Mouse (Mus musculus) regulatory T cell (primary cell): Measurements from ENCODE around the gene Pitpnm3.
"Not testable (repeated sequence)": the region's sequence is repeated elsewhere in the genome, so short reads cannot be mapped to it uniquely, and the experiment has no call there.

Experiments used
- in situ Hi-C: fragments of 300-600 bp; cut with MboI, MseI; formaldehyde crosslinking; loops from one replicate; pipeline ENCODE4 v1.15.1; 2025; ENCODE audit warnings: high pct_unique_total_duplicates

Gene Pitpnm3

GRCm38 (mm10) chr11:72135383-72136158, at the start of gene Pitpnm3:
Gene Pitpnm3, minus strand, starts transcription at chr11:72135778.
- in situ Hi-C loops = no loop called here

GRCm38 (mm10) chr11:72184252-72184651, 48.7 kb upstream of the Pitpnm3 start:
- in situ Hi-C loops = no loop called here

GRCm38 (mm10) chr11:72181136-72181535, 45.6 kb upstream of the Pitpnm3 start:
- in situ Hi-C loops = no loop called here

DNA sequence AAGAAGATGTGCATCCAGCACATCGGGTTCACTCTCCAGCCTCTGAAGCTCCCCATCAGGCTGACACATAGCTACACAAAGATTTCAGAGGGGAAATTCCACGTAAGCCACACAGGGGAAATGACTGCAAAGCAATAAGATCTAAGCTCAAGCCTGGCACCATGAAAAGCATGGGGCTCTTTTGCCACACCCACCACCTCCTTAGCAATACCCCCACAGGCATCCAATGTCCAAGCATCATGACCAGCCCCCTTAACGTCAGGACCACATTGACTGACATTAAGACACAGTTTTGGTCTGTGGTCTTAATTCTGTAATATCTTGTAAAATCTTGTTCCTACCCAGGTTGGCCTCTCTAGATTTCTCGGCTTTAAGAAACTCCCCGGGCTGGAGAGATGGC, 45.0 kb upstream of the Pitpnm3 start:
- in situ Hi-C loops = no loop called here

GRCm38 (mm10) chr11:72176553-72176952, 41.0 kb upstream of the Pitpnm3 start:
- in situ Hi-C loops = no loop called here

DNA sequence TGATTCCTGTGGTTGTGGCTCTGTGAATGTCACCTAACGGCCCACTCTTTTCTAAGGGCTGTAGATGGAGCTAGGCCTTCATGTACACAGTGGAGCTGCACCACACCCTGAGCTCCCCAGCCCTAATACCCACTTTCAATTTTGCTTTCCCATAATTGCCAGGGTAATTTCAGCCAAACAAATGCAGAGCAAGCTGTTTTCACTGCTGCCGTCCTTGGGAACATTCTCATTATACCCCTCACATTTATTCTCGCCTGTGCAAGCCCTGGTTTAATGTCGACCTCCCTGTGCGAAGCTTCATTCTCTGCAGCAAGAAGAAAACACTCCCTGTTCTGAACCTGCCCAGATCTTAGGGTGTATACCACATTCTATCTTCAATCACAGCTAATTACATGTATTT, 40.4 kb upstream of the Pitpnm3 start:
- in situ Hi-C loops = no loop called here

DNA sequence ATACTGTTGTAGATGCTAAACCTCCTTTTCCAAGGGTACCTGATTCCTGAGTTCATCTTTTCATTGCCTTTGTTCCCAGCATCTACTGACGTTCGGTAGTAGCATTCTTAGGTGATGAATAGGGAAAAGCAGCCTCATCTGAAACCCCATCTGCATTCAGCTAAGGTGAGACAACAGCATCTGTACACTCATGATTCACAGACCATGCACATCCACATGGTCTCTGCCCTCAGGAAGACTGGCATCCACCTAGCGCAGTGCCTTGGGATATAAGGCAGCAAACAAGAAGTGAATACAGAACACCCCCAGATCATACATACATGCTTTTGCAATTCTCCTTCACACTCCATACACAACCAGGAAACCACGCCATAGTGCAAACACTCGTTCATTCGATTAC, 39.1 kb upstream of the Pitpnm3 start:
- in situ Hi-C loops = no loop called here

DNA sequence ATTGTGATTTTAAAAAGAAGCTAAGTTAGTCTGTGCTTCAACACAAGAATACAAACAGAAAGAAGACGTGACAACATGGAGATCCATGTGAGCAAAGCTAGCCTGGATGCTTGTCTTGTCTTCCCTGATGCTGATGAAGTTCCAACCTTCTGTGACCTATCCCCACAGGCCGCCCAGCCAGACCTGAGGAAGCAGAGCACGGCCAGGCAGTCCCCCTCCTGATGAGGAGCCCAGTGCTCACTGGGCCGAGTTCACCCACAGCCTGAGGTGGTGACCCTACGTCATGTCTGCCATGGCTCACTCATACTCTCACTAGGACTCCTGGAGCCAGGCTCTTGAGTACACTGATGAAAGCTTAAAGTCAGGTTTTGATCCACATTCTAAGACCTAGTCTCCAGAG, 37.9 kb upstream of the Pitpnm3 start:
- in situ Hi-C loops = no loop called here

DNA sequence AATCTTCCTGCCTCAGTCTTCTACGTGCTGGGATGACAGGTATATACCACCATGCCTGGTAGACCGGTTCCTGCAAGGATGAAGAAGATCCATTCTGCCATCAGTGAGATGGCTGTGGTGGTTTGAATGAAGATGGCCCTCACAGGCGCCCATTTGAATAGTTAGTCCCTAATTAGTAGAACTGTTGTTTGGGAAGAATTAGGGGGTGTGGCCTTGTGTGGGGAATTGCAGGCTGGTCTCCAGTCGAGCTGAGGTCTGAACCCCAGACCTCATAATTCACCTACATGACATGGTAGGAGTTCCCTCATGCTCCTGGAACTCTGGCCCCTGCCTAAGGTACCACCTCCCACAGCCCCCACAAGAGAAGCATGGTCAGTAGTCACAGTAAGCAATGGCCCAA, 36.3 kb upstream of the Pitpnm3 start:
- in situ Hi-C loops = not testable (repeated sequence)

DNA sequence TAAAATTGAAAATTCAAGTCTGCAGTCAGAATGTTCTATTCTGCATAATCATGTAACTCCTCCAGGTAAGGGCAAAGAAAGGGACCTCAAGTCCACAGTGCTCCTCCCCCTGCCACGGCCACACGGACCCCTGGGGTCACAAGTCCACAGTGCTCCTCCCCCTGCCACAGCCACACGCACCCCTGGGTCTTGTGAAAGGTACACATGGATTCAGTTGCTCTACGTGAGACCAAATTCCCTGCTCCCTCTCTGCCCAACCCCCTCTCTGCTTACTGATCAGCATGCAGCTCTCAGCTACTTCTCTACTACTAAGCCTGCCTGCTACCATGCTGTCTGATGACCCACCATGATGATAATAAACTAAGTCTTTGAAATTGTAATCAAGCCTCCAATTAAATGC, 34.3 kb upstream of the Pitpnm3 start:
- in situ Hi-C loops = no loop called here

DNA sequence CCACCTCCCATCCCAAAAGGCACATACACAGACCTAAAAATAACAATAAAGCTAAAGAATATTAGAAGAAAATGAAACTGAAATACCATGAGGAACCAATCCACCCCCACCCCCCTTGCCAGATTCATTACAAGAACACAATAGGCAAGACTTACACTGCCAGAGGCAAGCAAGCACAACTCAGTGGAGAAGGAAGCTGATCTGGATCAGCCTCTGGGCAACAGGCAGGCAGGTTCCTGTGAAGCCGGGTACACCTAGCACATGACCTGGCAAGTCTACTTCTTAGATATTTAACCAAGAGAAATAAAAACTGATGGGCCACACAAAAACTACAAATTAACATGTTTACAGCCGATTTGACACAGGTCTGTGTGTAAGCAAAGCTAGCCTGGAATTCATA, 27.6 kb upstream of the Pitpnm3 start:
- in situ Hi-C loops = no loop called here

GRCm38 (mm10) chr11:72156624-72157023, 21.0 kb upstream of the Pitpnm3 start:
- in situ Hi-C loops = no loop called here

DNA sequence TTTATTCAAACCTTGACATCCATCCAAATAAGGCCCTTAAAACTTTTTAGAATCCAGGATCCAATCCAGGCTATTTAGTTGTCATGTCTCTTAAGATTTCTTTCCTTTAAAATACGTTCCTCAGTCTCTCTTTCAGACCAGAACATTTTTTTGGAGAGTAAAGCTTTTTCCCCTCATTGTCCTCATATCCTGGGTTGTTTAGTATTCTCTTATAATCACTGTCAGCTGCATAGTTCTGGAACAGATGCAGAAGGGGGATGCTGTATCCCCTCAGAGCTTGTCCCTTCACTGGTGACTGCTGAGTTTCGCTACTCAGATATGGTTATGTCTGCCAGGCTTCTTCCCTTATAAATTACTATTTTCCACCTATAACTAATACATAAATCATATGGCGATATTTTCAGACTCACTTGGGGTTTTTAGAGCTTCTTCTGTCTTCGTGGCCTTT, 20.4 kb upstream of the Pitpnm3 start:
- in situ Hi-C loops = no loop called here

- in situ Hi-C loops = no loop called here
Measured at GRCm38 (mm10) chr11:72155186-72155980, 19.8 kb upstream of the Pitpnm3 start.

DNA sequence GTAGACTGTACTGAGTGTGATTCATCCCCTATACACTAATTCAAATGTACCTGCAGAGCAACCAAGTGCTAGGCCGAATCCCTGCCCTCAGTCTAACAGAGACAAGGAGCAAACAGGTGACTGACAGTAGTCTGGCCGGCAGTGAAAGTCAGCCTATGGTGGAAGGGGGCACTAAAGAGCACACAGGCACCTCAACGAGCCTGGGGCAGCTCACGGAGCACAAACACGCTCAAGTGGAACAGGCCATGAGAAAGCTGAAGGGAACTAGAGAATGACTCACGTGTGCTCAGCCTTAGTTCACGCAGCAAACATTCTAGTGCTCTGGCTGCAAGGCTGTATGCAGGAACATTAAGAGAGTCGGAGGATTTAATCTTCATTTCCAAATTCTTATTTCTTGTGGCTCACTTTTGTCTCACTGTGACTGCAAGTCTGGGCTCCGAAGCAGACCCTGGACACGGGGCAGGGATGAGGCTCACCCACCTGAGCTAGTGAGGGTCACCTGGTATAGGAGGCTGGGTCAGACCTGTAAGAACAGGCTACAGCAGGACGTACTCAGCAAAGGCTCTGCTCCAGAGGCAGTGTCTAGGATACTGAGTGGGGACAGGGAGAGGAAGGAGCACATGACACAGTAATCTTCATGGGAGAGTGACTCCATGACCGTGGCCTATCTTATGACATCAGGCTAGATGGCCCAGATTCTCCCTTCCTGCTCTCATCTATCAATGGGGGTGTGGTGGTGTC, 17.7 kb upstream of the Pitpnm3 start:
- in situ Hi-C loops = no loop called here

- in situ Hi-C loops = no loop called here
Measured at GRCm38 (mm10) chr11:72151120-72151519, 15.5 kb upstream of the Pitpnm3 start.

- in situ Hi-C loops = no loop called here
Measured at GRCm38 (mm10) chr11:72147910-72148309, 12.3 kb upstream of the Pitpnm3 start.

DNA sequence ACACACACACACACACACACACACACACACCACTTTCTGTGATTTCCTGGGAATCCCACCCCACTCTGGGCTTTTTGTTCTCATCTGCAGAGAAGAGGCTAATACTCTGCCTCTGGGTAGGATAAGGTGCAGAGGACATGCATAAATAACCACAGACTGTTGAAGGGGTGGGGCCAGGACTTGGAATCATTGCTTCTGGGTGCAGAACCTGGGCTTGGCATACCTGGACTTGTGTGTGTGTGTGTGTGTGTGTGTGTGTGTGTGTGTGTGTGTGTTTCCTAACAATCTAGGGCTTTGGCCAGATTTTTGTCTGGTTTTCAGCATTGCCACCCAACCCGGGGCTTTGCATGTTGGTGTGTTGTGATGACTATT, 10.3 kb upstream of the Pitpnm3 start:
- in situ Hi-C loops = no loop called here

- in situ Hi-C loops = no loop called here
Measured at GRCm38 (mm10) chr11:72145182-72145876, 9.8 kb upstream of the Pitpnm3 start.

- in situ Hi-C loops = no loop called here
Measured at GRCm38 (mm10) chr11:72142889-72143288, 7.3 kb upstream of the Pitpnm3 start.

- in situ Hi-C loops = no loop called here
Measured at GRCm38 (mm10) chr11:72140198-72140597, 4.6 kb upstream of the Pitpnm3 start.
